Mouse (Mus musculus) lung, embryonic 14.5 days (tissue): Measurements from ENCODE around the gene Cd300e. TPM values are rescaled to one million over a fixed set of nuclear protein-coding genes. Genes with fewer than 3 reads are reported as not detected.

Experiments used
- ATAC-seq: fragments of 200-750 bp; cut with Nextera tagmentation; 2 replicates; pipeline ENCODE4 v1.8.0; 2017; ENCODE audit warnings: mild to moderate bottlenecking, moderate TSS enrichment, moderate library complexity; ENCODE audit not compliant: insufficient read depth
- DNase-seq: peaks from one replicate; pipeline ENCODE4 v3.0.0-alpha.2; 2015
- H3K27ac ChIP-seq: fragments of 300-500 bp; sonication (generic); 2 replicates; pipeline ENCODE4 v1.5.1; 2014; ENCODE audit warnings: low read depth, mild to moderate bottlenecking, moderate library complexity
- H3K27me3 ChIP-seq: fragments of 300-500 bp; sonication (generic); 2 replicates; pipeline ENCODE4 v1.6.1; 2014; ENCODE audit warnings: low read length, control low read depth; ENCODE audit not compliant: insufficient read depth
- H3K36me3 ChIP-seq: fragments of 300-500 bp; sonication (generic); 2 replicates; pipeline ENCODE4 v1.6.1; 2014; ENCODE audit warnings: control low read depth; ENCODE audit not compliant: insufficient read depth
- H3K4me1 ChIP-seq: fragments of 300-500 bp; sonication (generic); 2 replicates; pipeline ENCODE4 v1.6.1; 2014; ENCODE audit warnings: antibody characterized with exemption, control low read depth; ENCODE audit not compliant: insufficient read depth
- H3K4me2 ChIP-seq: fragments of 300-500 bp; sonication (generic); 2 replicates; pipeline ENCODE4 v1.6.1; 2014; ENCODE audit warnings: mild to moderate bottlenecking
- H3K4me3 ChIP-seq: fragments of 300-500 bp; sonication (generic); 2 replicates; pipeline ENCODE4 v1.5.1; 2014; ENCODE audit warnings: low read depth, low read length
- H3K9ac ChIP-seq: fragments of 300-500 bp; sonication (generic); 2 replicates; pipeline ENCODE4 v1.6.1; 2014
- H3K9me3 ChIP-seq: fragments of 300-500 bp; sonication (generic); 2 replicates; pipeline ENCODE4 v1.6.1; 2016; ENCODE audit warnings: low read depth, low read length, control low read depth
- CTCF ChIP-seq: IDR thresholded peaks from 2 replicates; pipeline ENCODE4 v1.5.1; 2016; ENCODE audit warnings: antibody characterized with exemption, low read depth
- WGBS: fragments of 180-500 bp; shearing (Covaris S2); extraction: QIAGEN DNeasy Blood & Tissue Kit; methylation state at CpG from one replicate; pipeline ENCODE4 v1.1.7; 2014; 5-methylcytosine and 5-hydroxymethylcytosine counted together
- polyA plus RNA-seq: library from polyadenylated mRNA; unstranded; fragments of >200 nt; fragmentation: Nextera tagmentation; extraction: Ambion mirVana; gene quantifications from 2 replicates; pipeline ENCODE4 v1.2.1, GENCODE M21; 2014

Gene Cd300e
- polyA plus RNA-seq = not detected in 2 replicates

DNA sequence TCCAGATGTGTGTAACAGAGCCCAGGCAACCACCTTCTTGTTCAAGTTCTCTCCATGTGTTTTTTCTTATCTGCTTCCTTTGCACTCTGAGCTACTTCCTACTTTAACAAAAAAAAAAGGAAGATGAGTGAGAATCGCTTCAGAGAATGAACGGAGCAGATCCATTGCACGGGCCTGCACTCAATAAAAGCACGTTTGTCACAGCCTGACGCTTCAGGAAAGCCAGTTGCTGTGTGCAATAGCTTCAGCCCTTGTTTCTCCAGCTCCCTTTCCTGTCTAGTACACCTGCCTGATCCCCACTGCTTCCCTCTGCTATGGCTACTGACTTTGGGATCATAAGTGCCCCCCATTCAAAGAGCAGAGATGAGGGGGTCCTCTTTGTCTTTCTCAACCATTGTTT, at the start of gene Cd300e:
TSS of gene Cd300e (minus strand) at position 101 of the 400 bp plus-strand sequence.
- no peak within 1 kb of the TSS for H3K4me3 ChIP-seq
- H3K9me3 ChIP-seq = no peaks in the 10 kb centered on the region
- no peaks in the 10 kb centered on the region for H3K36me3 ChIP-seq
- no peak within 1 kb of the TSS for H3K27ac ChIP-seq
- H3K9ac ChIP-seq = no peak within 1 kb of the TSS
- H3K4me1 ChIP-seq = no peaks in the 10 kb centered on the region
- ATAC-seq (no peak), DNase-seq (no peak)
- no peak within 1 kb of the TSS for H3K4me2 ChIP-seq
- no peaks in the 10 kb centered on the region for H3K27me3 ChIP-seq
- no peak for TF ChIP-seq CTCF
- 34% methylated on average over 5 of the region's 5 CpGs for WGBS

DNA sequence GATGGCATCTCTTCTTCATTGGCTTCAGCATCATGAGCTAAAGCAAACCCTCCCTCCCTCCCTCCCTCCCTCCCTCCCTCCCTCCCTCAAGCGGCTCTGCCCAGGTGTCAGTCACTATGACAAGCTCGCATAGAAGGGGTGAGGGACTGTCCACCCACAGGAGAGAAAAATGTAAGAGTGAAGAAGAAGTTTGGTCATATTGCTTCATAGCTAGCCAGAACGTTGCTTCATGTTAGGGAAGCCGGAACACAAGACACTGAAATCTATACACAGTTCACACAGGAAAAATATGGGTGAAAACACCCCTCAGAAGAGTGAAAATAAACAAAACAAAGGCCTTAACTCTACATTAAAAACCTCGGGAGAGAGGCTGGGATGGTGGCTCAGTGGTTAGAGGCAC, 48.3 kb upstream of the Cd300e start:
- WGBS = 84% methylated on average over 4 of the region's 5 CpGs
- no peaks in the 10 kb centered on the region for H3K36me3 ChIP-seq
- no peaks in the 10 kb centered on the region; the same call in 1 of the 2 replicates for H3K4me1 ChIP-seq
- TF ChIP-seq CTCF = no peak
- no peak overlapping the region for H3K9ac ChIP-seq
- no peak overlapping the region for H3K4me3 ChIP-seq
- ATAC-seq (no peak), DNase-seq (no peak)
- no peaks in the 10 kb centered on the region for H3K27me3 ChIP-seq
- no peak overlapping the region for H3K4me2 ChIP-seq
- no peaks in the 10 kb centered on the region for H3K9me3 ChIP-seq
- H3K27ac ChIP-seq = no peak overlapping the region

DNA sequence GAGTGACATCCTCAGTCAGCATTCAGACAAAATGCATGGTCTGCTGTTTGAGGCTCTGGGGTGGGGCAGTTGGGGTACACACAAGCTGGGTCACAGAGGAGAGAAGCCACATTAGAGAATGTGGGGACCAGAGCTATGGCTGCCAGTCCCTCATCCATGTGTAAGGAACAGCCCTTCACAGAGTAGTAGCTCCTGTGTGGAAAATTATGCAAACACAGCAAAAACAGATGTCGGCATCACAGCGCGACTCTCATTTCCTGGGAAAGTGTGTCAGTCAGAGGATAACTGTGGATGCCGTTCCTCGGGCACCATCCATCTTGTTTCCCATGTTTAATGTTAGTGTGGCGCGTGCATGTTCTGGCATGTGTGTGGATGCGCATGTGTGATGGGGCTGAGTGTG, 46.2 kb upstream of the Cd300e start:
- DNase-seq (no peak), ATAC-seq (no peak)
- H3K4me1 ChIP-seq = no peaks in the 10 kb centered on the region; the same call in 1 of the 2 replicates
- no peak overlapping the region for H3K27ac ChIP-seq
- no peak overlapping the region for H3K4me3 ChIP-seq
- no peaks in the 10 kb centered on the region for H3K27me3 ChIP-seq
- no peaks in the 10 kb centered on the region for H3K36me3 ChIP-seq
- H3K4me2 ChIP-seq = no peak overlapping the region
- no peak overlapping the region for H3K9ac ChIP-seq
- no peaks in the 10 kb centered on the region for H3K9me3 ChIP-seq
- WGBS = 78% methylated on average over 8 of the region's 8 CpGs
- no peak for TF ChIP-seq CTCF

DNA sequence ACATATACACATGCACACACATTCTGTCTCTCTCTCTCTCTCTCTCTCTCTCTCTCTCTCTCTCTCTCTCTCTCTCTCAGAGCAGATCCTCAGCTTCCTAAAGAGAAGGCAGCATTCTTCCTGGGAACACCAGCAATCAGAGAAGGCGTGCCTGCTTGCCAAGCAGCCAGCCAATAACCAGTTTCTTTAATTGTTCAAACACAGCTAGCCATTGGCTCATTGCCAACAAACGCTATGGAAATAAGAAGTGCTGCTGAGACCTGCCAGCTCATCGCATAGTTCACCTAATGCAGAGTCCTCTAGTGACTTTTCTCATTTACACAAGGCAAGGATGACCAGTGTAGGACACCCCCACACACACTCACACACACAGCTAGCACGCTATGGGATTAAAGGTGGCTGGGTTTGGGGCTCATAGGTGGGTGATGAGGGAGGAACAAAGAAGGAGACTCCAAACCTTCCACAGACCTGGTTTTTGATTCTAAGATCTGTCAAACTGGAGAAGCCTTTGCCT, 45.5 kb upstream of the Cd300e start:
- no peak overlapping the region for H3K9ac ChIP-seq
- H3K4me1 ChIP-seq = no peaks in the 10 kb centered on the region; the same call in 1 of the 2 replicates
- 10% methylated on average over 4 of the region's 4 CpGs for WGBS
- H3K9me3 ChIP-seq = no peaks in the 10 kb centered on the region
- H3K4me2 ChIP-seq = no peak overlapping the region
- no peak overlapping the region for H3K4me3 ChIP-seq
- H3K27me3 ChIP-seq = no peaks in the 10 kb centered on the region
- no peak for TF ChIP-seq CTCF
- DNase-seq = peak; percentile 84
- H3K36me3 ChIP-seq = no peaks in the 10 kb centered on the region
- H3K27ac ChIP-seq = no peak overlapping the region
- ATAC-seq = no peak

DNA sequence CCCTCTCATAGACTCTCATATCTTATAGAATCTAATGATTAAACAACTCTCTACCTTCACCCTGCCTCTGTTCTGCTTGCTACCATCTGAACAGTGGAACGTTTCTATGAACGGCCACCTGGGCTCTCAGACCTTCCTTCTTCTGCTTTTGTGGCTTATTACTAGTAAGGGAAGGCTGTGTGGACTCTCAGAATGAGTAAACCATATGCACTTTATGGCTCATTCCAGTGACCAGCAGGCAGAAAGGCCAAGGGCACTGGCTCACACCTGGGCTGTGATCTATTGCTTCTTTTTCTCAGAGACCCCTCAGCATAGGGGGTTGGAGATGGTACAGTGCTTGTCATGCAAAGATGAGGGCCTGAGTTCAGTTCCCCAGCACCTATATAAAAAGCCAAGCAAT, 44.7 kb upstream of the Cd300e start:
- Histone ChIP-seq H3K4me3 (no peak overlapping the region), H3K9me3 (no peaks in the 10 kb centered on the region), H3K27me3 (no peaks in the 10 kb centered on the region), H3K9ac (no peak overlapping the region), H3K36me3 (no peaks in the 10 kb centered on the region), H3K4me1 (no peaks in the 10 kb centered on the region; the same call in 1 of the 2 replicates), H3K4me2 (no peak overlapping the region), H3K27ac (no peak overlapping the region)
- WGBS = 75% methylated on average over 2 of the region's 2 CpGs
- ATAC-seq (no peak), DNase-seq (no peak)
- no peak for TF ChIP-seq CTCF

DNA sequence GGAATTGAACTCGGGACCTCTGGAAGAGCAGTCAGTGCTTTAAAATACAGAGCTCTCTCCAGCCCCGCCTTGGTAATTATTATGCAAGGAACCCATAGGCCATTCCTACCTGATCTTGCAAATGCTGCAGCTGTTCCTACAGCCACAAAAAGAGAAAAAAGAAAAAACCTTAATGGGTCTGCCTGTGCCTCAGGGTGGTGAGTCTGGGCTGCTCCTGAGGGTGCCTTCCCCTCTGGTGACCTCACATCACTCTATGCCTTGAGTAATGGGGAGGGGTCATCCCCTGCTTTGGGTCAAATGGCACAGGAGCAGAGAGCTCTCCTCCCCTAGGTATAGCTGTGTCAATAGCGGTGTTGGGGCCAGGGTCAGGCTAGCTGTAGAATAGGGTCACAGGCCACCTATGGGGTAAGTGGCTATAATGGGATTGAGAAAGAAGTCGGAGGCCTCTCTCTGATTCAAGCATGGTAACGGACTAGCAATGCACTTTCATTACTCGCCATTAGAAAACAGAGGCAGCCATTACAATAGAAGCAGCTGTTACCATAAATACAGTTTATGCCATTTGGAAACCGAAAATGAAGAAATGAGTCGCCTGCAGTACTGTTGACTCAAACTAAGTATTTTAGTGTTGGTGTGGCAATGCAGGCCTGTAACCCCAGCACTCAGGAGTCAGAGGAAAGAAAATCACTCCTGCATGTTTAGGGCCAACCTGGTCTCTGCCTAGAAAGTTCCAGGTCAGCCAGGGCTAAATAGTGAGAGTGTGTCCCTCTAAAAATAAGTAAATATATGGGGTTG, 43.0 kb upstream of the Cd300e start:
- Histone ChIP-seq H3K4me3 (no peak overlapping the region), H3K27me3 (no peaks in the 10 kb centered on the region), H3K4me2 (no peak overlapping the region), H3K9ac (no peak overlapping the region), H3K9me3 (no peaks in the 10 kb centered on the region), H3K27ac (no peak overlapping the region), H3K4me1 (no peaks in the 10 kb centered on the region; the same call in 1 of the 2 replicates), H3K36me3 (no peaks in the 10 kb centered on the region)
- 74% methylated on average over 8 of the region's 8 CpGs for WGBS
- no peak for ATAC-seq
- TF ChIP-seq CTCF = no peak
- DNase-seq = no peak
